9 mouse cellular contexts compared by ENCODE assay signal in genomic region chr11:4975623-4976022, GRCm38 (mm10). TPM values are rescaled to one million over a fixed set of nuclear protein-coding genes. Genes with fewer than 3 reads are reported as not detected.
A peak's percentile ranks its signal among the peaks of the same experiment; 100 is the strongest.
DNase-seq lines count a peak whose midpoint lies in the region; ATAC-seq and TF ChIP-seq lines count a peak whose summit lies in the region.
"Had no signal": no experiment of that assay in that cellular context is flagged by ENCODE, and none has a peak within 500 bp of the region (broad histone marks: within the 10 kb centered on the region; RNA-seq: fewer than 3 reads in every experiment).

No protein-coding gene starts in this region.

- H3K4me1 ChIP-seq in G1E (ENCODE audit: insufficient read depth, low read depth, low read length), result peaks cover 36% of the 10 kb centered on the region
- H3K4me1 ChIP-seq in embryonic facial prominence, embryonic 11.5 days (ENCODE audit: control insufficient read depth, insufficient read depth, low read length), result no peaks in the 10 kb centered on the region

- peak; percentile 80 for DNase-seq in G1E (ENCODE audit: low spot score)
- peak; percentile 79 for DNase-seq in adrenal gland, postnatal 25 days
- DNase-seq in embryonic facial prominence, embryonic 11.5 days (ENCODE audit: low spot score), result peak; percentile 87
- peak; percentile 60 to 72 for DNase-seq in heart, postnatal 36 days
- DNase-seq in layer of hippocampus, postnatal 25 days (ENCODE audit: extremely low spot score in 1 of 2, low spot score in 1 of 2), result peak; percentile 37 to 74
- peak; percentile 55 to 71 for DNase-seq in right cerebral cortex, adult 2 months (ENCODE audit: low spot score in 2 of 2)
- peak; percentile 74 for DNase-seq in urinary bladder, postnatal 25 days (ENCODE audit: low spot score)

- H3K9ac ChIP-seq in embryonic facial prominence, embryonic 11.5 days (replicated peaks; ENCODE audit: low read length), result no peak overlapping the region

- no peaks in the 10 kb centered on the region for H3K36me3 ChIP-seq in G1E (replicated peaks)
- H3K36me3 ChIP-seq in embryonic facial prominence, embryonic 11.5 days (replicated peaks; ENCODE audit: control insufficient read depth, insufficient read depth, low read depth, low read length), result no peaks in the 10 kb centered on the region

- no peak overlapping the region for H3K27ac ChIP-seq in embryonic facial prominence, embryonic 11.5 days (replicated peaks; ENCODE audit: low read depth, low read length)
- H3K27ac ChIP-seq: macrophage had no signal

- no peak overlapping the region for H3K4me3 ChIP-seq in G1E (ENCODE audit: low read depth, low read length)
- no peak overlapping the region for H3K4me3 ChIP-seq in embryonic facial prominence, embryonic 11.5 days (ENCODE audit: low read depth, low read length)

- peak; percentile 30; the same call in 1 of the 2 replicates for ATAC-seq in G1E (ENCODE audit: extremely low read depth, insufficient number of reproducible peaks, low FRiP score, poor library complexity, severe bottlenecking)
- ATAC-seq in embryonic facial prominence, embryonic 11.5 days (replicated peaks; ENCODE audit: insufficient number of reproducible peaks, low FRiP score, low TSS enrichment, low read depth), result no peak
- peak; percentile 59 for ATAC-seq in megakaryocyte, adult 5-6 weeks (ENCODE audit: poor library complexity, severe bottlenecking)

- intact Hi-C loops in heart, postnatal 36 days (cut with DNase I), result loop anchor here (1.0 kb wide), 1 partner anchor 59 kb away; no protein-coding TSS in a partner anchor

- no peaks in the 10 kb centered on the region for H3K9me3 ChIP-seq in G1E (replicated peaks)
- H3K9me3 ChIP-seq in embryonic facial prominence, embryonic 11.5 days (replicated peaks; ENCODE audit: control insufficient read depth, low read length), result no peaks in the 10 kb centered on the region

- H3K4me2 ChIP-seq in embryonic facial prominence, embryonic 11.5 days (ENCODE audit: low read depth, low read length), result no peak overlapping the region

- H3K27me3 ChIP-seq in G1E (ENCODE audit: insufficient read depth, low read length), result no peaks in the 10 kb centered on the region
- no peaks in the 10 kb centered on the region for H3K27me3 ChIP-seq in embryonic facial prominence, embryonic 11.5 days (ENCODE audit: control insufficient read depth, insufficient read depth, low read length)

- WGBS in embryonic facial prominence, embryonic 11.5 days, result 7% methylated on average over 11 of the region's 14 CpGs

- TF ChIP-seq CTCF in G1E (IDR thresholded peaks at IDR 0.05; ENCODE audit: low read depth, low read length), result peak; percentile 88

RNA-seq across cellular contexts. Expression of gene Ap1b1, which starts 11.0 kb away (rescaled TPM):
- total RNA-seq in G1E (2014; fragmentation: Nextera tagmentation) (129 and 141 TPM in 2 replicates), G1E (2017) (94.9 and 98.0 TPM in 2 replicates)
- 76.1 and 86.1 TPM in 2 replicates for polyA plus RNA-seq in G1E (2012)
- 59.8 and 68.0 TPM in 2 replicates for total RNA-seq in adrenal gland, postnatal 25 days (2021)
- polyA plus RNA-seq in embryonic facial prominence, embryonic 11.5 days (2014; fragmentation: Nextera tagmentation; extraction: Ambion mirVana), result 46.4 and 54.8 TPM in 2 replicates
- total RNA-seq in heart, postnatal 36 days (2021), result 10 to 100 TPM; 47.4 to 56.0 TPM
- total RNA-seq in layer of hippocampus, postnatal 25 days (2021), result 100 to 1,000 TPM; 134 to 146 TPM
- total RNA-seq in megakaryocyte, adult 5-6 weeks (2015), result 38.8 and 39.4 TPM in 2 replicates
- 37.0 and 38.3 TPM in 2 replicates for total RNA-seq in megakaryocyte, adult 5-6 weeks (2017)

RNA-seq across cellular contexts. Expression of gene Nefh, which starts 27.8 kb away (rescaled TPM):
- total RNA-seq in G1E (2014; fragmentation: Nextera tagmentation) (56.4 and 60.4 TPM in 2 replicates), G1E (2017) (153 and 179 TPM in 2 replicates)
- 40.7 and 49.4 TPM in 2 replicates for polyA plus RNA-seq in G1E (2012)
- total RNA-seq in adrenal gland, postnatal 25 days (2021), result 0.88 and 1.1 TPM in 2 replicates
- polyA plus RNA-seq in embryonic facial prominence, embryonic 11.5 days (2014; fragmentation: Nextera tagmentation; extraction: Ambion mirVana), result 0.42 and 0.53 TPM in 2 replicates
- total RNA-seq in heart, postnatal 36 days (2021), result not detected
- total RNA-seq in layer of hippocampus, postnatal 25 days (2021), result 10 to 100 TPM; 37.9 to 39.0 TPM
- total RNA-seq in megakaryocyte, adult 5-6 weeks (2015), result 0.21 and 0.33 TPM in 2 replicates
- 0.22 and 0.28 TPM in 2 replicates for total RNA-seq in megakaryocyte, adult 5-6 weeks (2017)

Comparison
In these comparisons a context has a peak if more than half of its experiments do, and no peak if none do; other contexts are left out.
1. RNA of gene Nefh, which starts 27.8 kb away (total RNA-seq): 56.4 to 179 TPM in G1E and 37.9 to 39.0 TPM in layer of hippocampus, postnatal 25 days; 0.88 to 1.1 TPM in adrenal gland, postnatal 25 days, 0.21 to 0.33 TPM in megakaryocyte, adult 5-6 weeks and not detected in heart, postnatal 36 days; every median in the first group is over 10 times any median in the second.
2. Peak in every context shown above with its lines, with median percentiles within 50 percentile points of each other: DNase-seq.